Mouse (Mus musculus): Measurements from ENCODE around the gene Exoc4. TPM values are rescaled to one million over a fixed set of nuclear protein-coding genes. Genes with fewer than 3 reads are reported as not detected.

Exoc4 gene
- total RNA-seq, 2 experiments from 2014 or later, result 40.0 to 44.1 TPM

- DNase-seq (ENCODE audit: low spot score in 2 of 2), result no peak
Observed at GRCm38 (mm10) chr6:33836048-33836780, 587.3 kb downstream of the Exoc4 start.

GRCm38 (mm10) chr6:33842901-33843300, 594.0 kb downstream of the Exoc4 start:
- DNase-seq (ENCODE audit: low spot score in 2 of 2), result no peak

- DNase-seq (ENCODE audit: low spot score in 2 of 2), result no peak
Observed at GRCm38 (mm10) chr6:33859049-33859448, 610.2 kb downstream of the Exoc4 start.

GRCm38 (mm10) chr6:33865752-33866151, 616.9 kb downstream of the Exoc4 start:
- DNase-seq (ENCODE audit: low spot score in 2 of 2), result no peak

GRCm38 (mm10) chr6:33866901-33867580, 618.2 kb downstream of the Exoc4 start:
- DNase-seq (ENCODE audit: low spot score in 2 of 2), result no peak

- DNase-seq (ENCODE audit: low spot score in 2 of 2), result no peak
Observed at GRCm38 (mm10) chr6:33869251-33869650, 620.4 kb downstream of the Exoc4 start.

GRCm38 (mm10) chr6:33870468-33871142, 621.7 kb downstream of the Exoc4 start:
- no peak for DNase-seq (ENCODE audit: low spot score in 2 of 2)

GRCm38 (mm10) chr6:33871286-33871685, 622.4 kb downstream of the Exoc4 start:
- DNase-seq (ENCODE audit: low spot score in 2 of 2), result no peak

- no peak for DNase-seq (ENCODE audit: low spot score in 2 of 2)
Observed at GRCm38 (mm10) chr6:33872192-33872591, 623.3 kb downstream of the Exoc4 start.

GRCm38 (mm10) chr6:33873000-33873399, 624.1 kb downstream of the Exoc4 start:
- no peak for DNase-seq (ENCODE audit: low spot score in 2 of 2)

GRCm38 (mm10) chr6:33874291-33875014, 625.6 kb downstream of the Exoc4 start:
- no peak for DNase-seq (ENCODE audit: low spot score in 2 of 2)

GRCm38 (mm10) chr6:33884141-33884683, 635.3 kb downstream of the Exoc4 start:
- DNase-seq (ENCODE audit: low spot score in 2 of 2), result peak in 1 of 2 experiments; percentile 30

- DNase-seq (ENCODE audit: low spot score in 2 of 2), result no peak
Observed at GRCm38 (mm10) chr6:33886941-33887340, 638.1 kb downstream of the Exoc4 start.

- DNase-seq (ENCODE audit: low spot score in 2 of 2), result no peak
Observed at GRCm38 (mm10) chr6:33890926-33891325, 642.0 kb downstream of the Exoc4 start.

- no peak for DNase-seq (ENCODE audit: low spot score in 2 of 2)
Observed at GRCm38 (mm10) chr6:33892142-33892541, 643.3 kb downstream of the Exoc4 start.

- DNase-seq (ENCODE audit: low spot score in 2 of 2), result no peak
Observed at GRCm38 (mm10) chr6:33899973-33900372, 651.1 kb downstream of the Exoc4 start.

- no peak for DNase-seq (ENCODE audit: low spot score in 2 of 2)
Observed at GRCm38 (mm10) chr6:33900615-33901014, 651.7 kb downstream of the Exoc4 start.

- DNase-seq (ENCODE audit: low spot score in 2 of 2), result no peak
Observed at GRCm38 (mm10) chr6:33905099-33905498, 656.2 kb downstream of the Exoc4 start.

GRCm38 (mm10) chr6:33910671-33911070, 661.8 kb downstream of the Exoc4 start:
- DNase-seq (ENCODE audit: low spot score in 2 of 2), result no peak

- DNase-seq (ENCODE audit: low spot score in 2 of 2), result no peak
Observed at GRCm38 (mm10) chr6:33913072-33913471, 664.2 kb downstream of the Exoc4 start.

GRCm38 (mm10) chr6:33913486-33913885, 664.6 kb downstream of the Exoc4 start:
- no peak for DNase-seq (ENCODE audit: low spot score in 2 of 2)

Data from adrenal gland, adult 18-20 months (tissue).